Mouse (Mus musculus): ENCODE results near the gene Gper1. TPM values are rescaled to one million over a fixed set of nuclear protein-coding genes. Genes with fewer than 3 reads are reported as not detected.

Gene Gper1
- polyA plus RNA-seq, 1 experiment from 2014 or later, result 7.2 TPM

GRCm38 (mm10) chr5:139383234-139383633 is 39.7 kb upstream of the Gper1 start:
- Histone ChIP-seq H3K9ac (replicated peaks; ENCODE audit: low read depth) (0 out of 2 replicates have a peak overlapping the region, but pooled peaks have one; percentile 3), H3K36me3 (ENCODE audit: insufficient read depth, low read length) (no peaks in the 10 kb centered on the region), H3K4me2 (replicated peaks; ENCODE audit: low read depth, low read length) (peak overlapping the region; percentile 83), H3K27ac (ENCODE audit: low read length) (peak overlapping the region; percentile 75), H3K9me3 (ENCODE audit: low read length) (no peaks in the 10 kb centered on the region), H3K27me3 (replicated peaks; ENCODE audit: insufficient read depth, low read length) (no peaks in the 10 kb centered on the region), H3K4me3 (ENCODE audit: low read depth, low read length) (no peak overlapping the region), H3K4me1 (ENCODE audit: insufficient read depth, low read depth, low read length) (peaks cover 43% of the 10 kb centered on the region)
- no peak for ATAC-seq
- DNase-seq (ENCODE audit: low spot score), result no peak
- 67% methylated on average over 9 of the region's 9 CpGs for WGBS
- no peak for TF ChIP-seq EP300 (IDR thresholded peaks at IDR 0.05)
- no peak for TF ChIP-seq CTCF (IDR thresholded peaks at IDR 0.05)

- no peak overlapping the region for H3K4me3 ChIP-seq (ENCODE audit: low read depth, low read length)
- ATAC-seq (0 out of 2 replicates have a peak, but pooled peaks have one; percentile 8), DNase-seq (ENCODE audit: low spot score) (peak; percentile 80)
- 20% methylated on average over 10 of the region's 10 CpGs for WGBS
- 0 out of 2 replicates have a peak overlapping the region, but pooled peaks have one; percentile 14 for H3K4me2 ChIP-seq (replicated peaks; ENCODE audit: low read depth, low read length)
- no peaks in the 10 kb centered on the region for H3K9me3 ChIP-seq (ENCODE audit: low read length)
- no peak for TF ChIP-seq EP300 (IDR thresholded peaks at IDR 0.05)
- TF ChIP-seq CTCF (IDR thresholded peaks at IDR 0.05), result no peak
- 0 out of 2 replicates have a peak overlapping the region, but pooled peaks have one; percentile 26 for H3K9ac ChIP-seq (replicated peaks; ENCODE audit: low read depth)
- no peaks in the 10 kb centered on the region for H3K36me3 ChIP-seq (ENCODE audit: insufficient read depth, low read length)
- peaks cover 42% of the 10 kb centered on the region for H3K4me1 ChIP-seq (ENCODE audit: insufficient read depth, low read depth, low read length)
- no peaks in the 10 kb centered on the region for H3K27me3 ChIP-seq (replicated peaks; ENCODE audit: insufficient read depth, low read length)
- peak overlapping the region; percentile 64 for H3K27ac ChIP-seq (ENCODE audit: low read length)
Measured at GRCm38 (mm10) chr5:139384531-139384930, 38.4 kb upstream of the Gper1 start.

GRCm38 (mm10) chr5:139386047-139386446 is 36.9 kb upstream of the Gper1 start:
- no peak overlapping the region for H3K4me2 ChIP-seq (replicated peaks; ENCODE audit: low read depth, low read length)
- H3K27ac ChIP-seq (ENCODE audit: low read length), result no peak overlapping the region
- ATAC-seq, result no peak
- 92% methylated on average over 5 of the region's 5 CpGs for WGBS
- H3K9ac ChIP-seq (replicated peaks; ENCODE audit: low read depth), result no peak overlapping the region
- no peak for TF ChIP-seq CTCF (IDR thresholded peaks at IDR 0.05)
- TF ChIP-seq EP300 (IDR thresholded peaks at IDR 0.05), result no peak
- no peaks in the 10 kb centered on the region for H3K9me3 ChIP-seq (ENCODE audit: low read length)
- no peak overlapping the region for H3K4me3 ChIP-seq (ENCODE audit: low read depth, low read length)
- no peak for DNase-seq (ENCODE audit: low spot score)
- peaks cover 40% of the 10 kb centered on the region for H3K4me1 ChIP-seq (ENCODE audit: insufficient read depth, low read depth, low read length)
- no peaks in the 10 kb centered on the region for H3K36me3 ChIP-seq (ENCODE audit: insufficient read depth, low read length)
- H3K27me3 ChIP-seq (replicated peaks; ENCODE audit: insufficient read depth, low read length), result no peaks in the 10 kb centered on the region

- Histone ChIP-seq H3K4me2 (replicated peaks; ENCODE audit: low read depth, low read length) (no peak overlapping the region), H3K9me3 (ENCODE audit: low read length) (no peaks in the 10 kb centered on the region), H3K9ac (replicated peaks; ENCODE audit: low read depth) (no peak overlapping the region), H3K36me3 (ENCODE audit: insufficient read depth, low read length) (peaks cover 4% of the 10 kb centered on the region; the same call in 1 of the 2 replicates), H3K27me3 (replicated peaks; ENCODE audit: insufficient read depth, low read length) (no peaks in the 10 kb centered on the region), H3K4me1 (ENCODE audit: insufficient read depth, low read depth, low read length) (peaks cover 39% of the 10 kb centered on the region), H3K27ac (ENCODE audit: low read length) (peak overlapping the region; percentile 79), H3K4me3 (ENCODE audit: low read depth, low read length) (no peak overlapping the region)
- peak; percentile 34 for ATAC-seq
- peak; percentile 65 for DNase-seq (ENCODE audit: low spot score)
- TF ChIP-seq CTCF (IDR thresholded peaks at IDR 0.05), result no peak
- no peak for TF ChIP-seq EP300 (IDR thresholded peaks at IDR 0.05)
- 76% methylated on average over 10 of the region's 10 CpGs for WGBS
Measured at GRCm38 (mm10) chr5:139387329-139388194, 35.4 kb upstream of the Gper1 start.

GRCm38 (mm10) chr5:139388195-139388570 is 34.8 kb upstream of the Gper1 start:
- peaks cover 10% of the 10 kb centered on the region for H3K36me3 ChIP-seq (ENCODE audit: insufficient read depth, low read length)
- TF ChIP-seq CTCF (IDR thresholded peaks at IDR 0.05), result no peak; the same call in 1 of the 2 replicates
- TF ChIP-seq EP300 (IDR thresholded peaks at IDR 0.05), result peak; percentile 85
- 0 out of 2 replicates have a peak overlapping the region, but pooled peaks have one; percentile 17 for H3K4me2 ChIP-seq (replicated peaks; ENCODE audit: low read depth, low read length)
- peak; percentile 72 for DNase-seq (ENCODE audit: low spot score)
- H3K9me3 ChIP-seq (ENCODE audit: low read length), result no peaks in the 10 kb centered on the region
- H3K27me3 ChIP-seq (replicated peaks; ENCODE audit: insufficient read depth, low read length), result no peaks in the 10 kb centered on the region
- ATAC-seq, result peak; percentile 46
- peak overlapping the region; percentile 79 for H3K27ac ChIP-seq (ENCODE audit: low read length)
- 60% methylated on average over 4 of the region's 4 CpGs for WGBS
- peaks cover 37% of the 10 kb centered on the region for H3K4me1 ChIP-seq (ENCODE audit: insufficient read depth, low read depth, low read length)
- H3K4me3 ChIP-seq (ENCODE audit: low read depth, low read length), result no peak overlapping the region
- H3K9ac ChIP-seq (replicated peaks; ENCODE audit: low read depth), result no peak overlapping the region; the same call in 1 of the 2 replicates
